Mouse (Mus musculus): ENCODE measurements around the gene Mnt. TPM values are rescaled to one million over a fixed set of nuclear protein-coding genes. Genes with fewer than 3 reads are reported as not detected.

Mnt gene
- 21.2 TPM for polyA plus RNA-seq (2017; shearing (Covaris generic))

DNA sequence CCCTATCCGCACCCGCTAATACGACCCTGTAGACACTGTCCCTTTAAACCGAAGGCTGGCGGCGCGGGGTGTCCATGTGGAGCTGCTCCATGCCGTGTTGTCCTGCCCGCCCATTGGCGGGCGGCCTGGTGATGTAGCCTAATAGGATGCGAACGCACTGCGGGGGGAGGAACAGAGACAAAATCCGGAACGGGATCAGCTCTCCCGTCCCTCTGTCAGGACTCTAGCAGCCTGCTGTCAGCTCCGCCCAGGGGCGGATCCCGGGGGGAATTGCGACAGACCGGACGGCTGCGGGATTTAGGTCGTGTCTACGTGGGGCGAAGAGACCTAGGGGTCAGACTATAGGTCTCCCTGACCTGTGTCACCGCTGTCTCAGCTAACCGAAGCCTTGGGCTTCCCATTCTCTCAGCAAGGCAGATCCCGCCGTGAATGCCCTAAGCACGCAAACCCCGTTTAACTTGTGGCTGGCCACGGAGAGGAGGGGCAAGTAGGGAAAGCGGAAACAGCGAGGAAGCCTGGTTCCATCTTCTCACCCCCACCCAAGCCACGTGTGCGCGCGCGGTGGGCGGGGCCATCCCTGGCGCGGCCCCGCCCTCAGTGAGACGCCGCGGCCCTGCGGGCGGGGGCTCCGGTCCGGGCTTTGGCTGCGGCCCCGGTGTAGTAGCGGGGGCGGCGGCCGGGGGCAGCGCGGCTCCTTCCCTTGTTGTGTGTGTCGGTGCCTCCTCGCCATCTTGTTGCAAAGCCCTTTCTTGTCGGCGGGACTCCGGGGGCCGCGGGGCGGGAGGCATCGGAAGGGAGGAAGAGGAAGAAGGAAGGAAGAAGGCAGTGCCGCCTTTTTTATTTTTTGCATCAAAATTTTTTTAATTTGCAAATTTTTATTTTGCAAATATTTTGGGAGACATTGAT is at the start of gene Mnt:
Gene Mnt, plus strand, starts transcription at position 665 of the 906 bp plus-strand sequence.

Other genes with a start within 250 kb of the Mnt start
- gene Rap1gap2, start 220.0 kb upstream of the Mnt start, polyA plus RNA-seq (2017; shearing (Covaris generic)), result 0.15 TPM
- gene Ccdc92b, start 211.3 kb upstream of the Mnt start, polyA plus RNA-seq (2017; shearing (Covaris generic)), result not detected
- 36.3 TPM for gene Cluh, start 181.4 kb upstream of the Mnt start, polyA plus RNA-seq (2017; shearing (Covaris generic))
- gene Pafah1b1, start 106.2 kb upstream of the Mnt start, polyA plus RNA-seq (2017; shearing (Covaris generic)), result 103 TPM
- gene Mettl16, start 60.1 kb upstream of the Mnt start, polyA plus RNA-seq (2017; shearing (Covaris generic)), result 40.6 TPM
- gene Sgsm2, start 66.1 kb downstream of the Mnt start, polyA plus RNA-seq (2017; shearing (Covaris generic)), result 4.5 TPM
- gene Tsr1, start 67.2 kb downstream of the Mnt start, polyA plus RNA-seq (2017; shearing (Covaris generic)), result 66.6 TPM
- 35.9 TPM for gene Smg6, start 94.9 kb downstream of the Mnt start, polyA plus RNA-seq (2017; shearing (Covaris generic))
- gene Srr, start 95.0 kb downstream of the Mnt start, polyA plus RNA-seq (2017; shearing (Covaris generic)), result 3.0 TPM